In genomic region chr5:129297657-129298349, GRCm38 (mm10) we compare ENCODE assay signal across 11 mouse cellular contexts.
DNase-seq lines count a peak whose midpoint lies in the region; ATAC-seq and TF ChIP-seq lines count a peak whose summit lies in the region.
"Had no signal": no experiment of that assay in that cellular context is flagged by ENCODE, and none has a peak within 500 bp of the region (broad histone marks: within the 10 kb centered on the region; RNA-seq: fewer than 3 reads in every experiment).

No protein-coding gene starts in this region.

- H3K27me3 ChIP-seq in embryonic facial prominence, embryonic 14.5 days (replicated peaks; ENCODE audit: control insufficient read depth, insufficient read depth, low read length) = no peaks in the 10 kb centered on the region
- peaks cover 5% of the 10 kb centered on the region; the same call in 1 of the 2 replicates for H3K27me3 ChIP-seq in embryonic facial prominence, embryonic 10.5 days (replicated peaks; ENCODE audit: low read depth, poor library complexity, severe bottlenecking)
- H3K27me3 ChIP-seq in kidney, adult 2 months (replicated peaks; ENCODE audit: control insufficient read depth, insufficient read depth, low read length) = no peaks in the 10 kb centered on the region
- H3K27me3 ChIP-seq in thymus, adult 2 months (ENCODE audit: control insufficient read depth, insufficient read depth, low read length) = no peaks in the 10 kb centered on the region
- H3K27me3 ChIP-seq: Patski had no signal

- no peaks in the 10 kb centered on the region for H3K9me3 ChIP-seq in embryonic facial prominence, embryonic 14.5 days (ENCODE audit: control insufficient read depth, low read length)
- no peaks in the 10 kb centered on the region for H3K9me3 ChIP-seq in embryonic facial prominence, embryonic 10.5 days

- H3K4me2 ChIP-seq in embryonic facial prominence, embryonic 14.5 days (ENCODE audit: low read depth, low read length) = no peak overlapping the region

- WGBS in embryonic facial prominence, embryonic 14.5 days = 37% methylated on average over 11 of the region's 11 CpGs
- WGBS in embryonic facial prominence, embryonic 10.5 days = 29% methylated on average over 11 of the region's 11 CpGs
- 22% methylated on average over 11 of the region's 11 CpGs for WGBS in kidney, adult 2 months
- WGBS in thymus, adult 2 months = 56% methylated on average over 11 of the region's 11 CpGs

- intact Hi-C loops in gastrocnemius, postnatal 14 days (cut with DNase I; ENCODE audit: low total_unique reads) = no loop called here

- H3K9ac ChIP-seq in embryonic facial prominence, embryonic 14.5 days (ENCODE audit: low read depth, low read length) = no peak overlapping the region

- no peak overlapping the region for H3K4me3 ChIP-seq in embryonic facial prominence, embryonic 14.5 days (ENCODE audit: low read depth, low read length)
- H3K4me3 ChIP-seq in embryonic facial prominence, embryonic 10.5 days = no peak overlapping the region
- no peak overlapping the region for H3K4me3 ChIP-seq in kidney, adult 2 months (ENCODE audit: insufficient read depth, low read depth, low read length)
- no peak overlapping the region for H3K4me3 ChIP-seq in thymus, adult 2 months (ENCODE audit: control insufficient read depth, insufficient read depth, low read length)

- no peaks in the 10 kb centered on the region for H3K4me1 ChIP-seq in embryonic facial prominence, embryonic 14.5 days (ENCODE audit: control insufficient read depth, insufficient read depth, low read length)
- peaks cover 39% of the 10 kb centered on the region for H3K4me1 ChIP-seq in embryonic facial prominence, embryonic 10.5 days
- no peaks in the 10 kb centered on the region; the same call in 1 of the 2 replicates for H3K4me1 ChIP-seq in kidney, adult 2 months (ENCODE audit: control insufficient read depth, insufficient read depth, low read length)
- H3K4me1 ChIP-seq in thymus, adult 2 months (replicated peaks; ENCODE audit: control insufficient read depth, insufficient read depth, low read length) = no peaks in the 10 kb centered on the region

- no peak for TF ChIP-seq POLR2A in kidney, adult 2 months (IDR thresholded peaks at IDR 0.05; ENCODE audit: low read depth, low read length)
- TF ChIP-seq POLR2A in thymus, adult 2 months (IDR thresholded peaks at IDR 0.05; ENCODE audit: control insufficient read depth, extremely low read depth, insufficient read depth, low read length, poor library complexity) = no peak

- no peak for TF ChIP-seq CTCF in kidney, adult 2 months (conservative IDR thresholded peaks at IDR 0.05; ENCODE audit: insufficient read depth, insufficient read length, low read depth, low read length)
- no peak for TF ChIP-seq CTCF in thymus, adult 2 months (IDR thresholded peaks at IDR 0.05; ENCODE audit: borderline replicate concordance, control insufficient read depth, extremely low read depth, insufficient read depth, low read length, poor library complexity)

- no peaks in the 10 kb centered on the region for H3K36me3 ChIP-seq in embryonic facial prominence, embryonic 14.5 days (ENCODE audit: control insufficient read depth, insufficient read depth, low read length)
- H3K36me3 ChIP-seq in embryonic facial prominence, embryonic 10.5 days (replicated peaks) = no peaks in the 10 kb centered on the region
- H3K36me3 ChIP-seq in kidney, adult 2 months (ENCODE audit: control insufficient read depth, insufficient read depth, low read length) = no peaks in the 10 kb centered on the region
- H3K36me3 ChIP-seq in thymus, adult 2 months (ENCODE audit: control insufficient read depth, insufficient read depth, low read length) = no peaks in the 10 kb centered on the region

- ATAC-seq in embryonic facial prominence, embryonic 14.5 days (ENCODE audit: low read depth) = no peak; the same call in 1 of the 2 replicates
- ATAC-seq: Patski had no signal

- peak; percentile 23 for DNase-seq in embryonic facial prominence, embryonic 14.5 days (ENCODE audit: low spot score)
- no peak for DNase-seq in embryonic facial prominence, embryonic 10.5 days (ENCODE audit: low spot score)
- DNase-seq in lung, postnatal 36 days = peak; percentile 9
- no peak for DNase-seq in lung, adult 18-20 months
- DNase-seq in kidney, adult 2 months = peak; percentile 65
- DNase-seq in retina, embryonic 14.5 days (ENCODE audit: low spot score) = peak; percentile 67
- no peak for DNase-seq in thymus, adult 2 months
- DNase-seq in gastrocnemius, postnatal 14 days = no peak
- DNase-seq: heart, postnatal 36 days had no signal

- H3K27ac ChIP-seq in embryonic facial prominence, embryonic 14.5 days (replicated peaks; ENCODE audit: low read depth, low read length) = no peak overlapping the region
- H3K27ac ChIP-seq in embryonic facial prominence, embryonic 10.5 days (replicated peaks) = no peak overlapping the region
- peak overlapping the region; percentile 58 for H3K27ac ChIP-seq in kidney, adult 2 months (ENCODE audit: insufficient read depth, low read depth, low read length)
- H3K27ac ChIP-seq in thymus, adult 2 months (ENCODE audit: control insufficient read depth, insufficient read depth, low read length) = no peak overlapping the region
- H3K27ac ChIP-seq: macrophage had no signal

Comparison
In these comparisons a context has a peak if more than half of its experiments do, and no peak if none do; other contexts are left out.
1. DNase-seq: peak in embryonic facial prominence, embryonic 14.5 days (single experiment), lung, postnatal 36 days (single experiment), kidney, adult 2 months (single experiment) and retina, embryonic 14.5 days (single experiment); none in embryonic facial prominence, embryonic 10.5 days (single experiment), lung, adult 18-20 months (0 of 2), thymus, adult 2 months (single experiment) and gastrocnemius, postnatal 14 days (single experiment).